Mouse (Mus musculus): ENCODE measurements at regions not wholly inside any gene's neighbourhood (a gene's known extent, or its start where the extent isn't known, plus 50 kb on each side); places are given as distances from the start of the nearest gene placed in this dataset.

DNA sequence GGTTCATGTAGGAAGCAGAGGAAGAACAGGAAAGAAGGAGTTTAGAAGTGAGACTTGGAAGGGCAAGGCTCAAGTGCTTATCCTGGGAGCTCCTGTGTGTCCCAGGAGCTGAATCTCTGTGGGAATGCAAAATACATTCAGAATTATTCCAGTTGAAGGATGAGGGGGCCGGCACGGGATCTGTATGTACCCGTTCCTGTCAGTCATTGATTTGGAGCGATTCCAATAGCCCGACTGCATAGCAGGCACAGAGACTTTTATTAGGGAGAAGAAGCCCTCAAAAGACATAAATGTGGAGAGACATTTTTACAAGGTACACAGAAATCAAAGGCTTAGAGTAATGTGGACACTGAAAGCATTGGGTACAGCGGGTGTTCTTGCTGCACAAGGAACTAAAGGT, 181.8 kb upstream of the Pcsk2 start:
- H3K4me3 ChIP-seq (ENCODE audit: low read depth, low read length) = no peak overlapping the region
- no peak overlapping the region for H3K27ac ChIP-seq (ENCODE audit: low read depth, low read length)
- no peaks in the 10 kb centered on the region for H3K9me3 ChIP-seq (ENCODE audit: control insufficient read depth, low read length)
- H3K4me2 ChIP-seq (replicated peaks; ENCODE audit: low read depth, low read length) = no peak overlapping the region
- DNase-seq (ENCODE audit: low spot score) (no peak), ATAC-seq (ENCODE audit: low FRiP score) (no peak)
- no peaks in the 10 kb centered on the region for H3K27me3 ChIP-seq (ENCODE audit: control insufficient read depth, insufficient read depth, low read length)
- H3K36me3 ChIP-seq (ENCODE audit: control insufficient read depth, insufficient read depth, low read length) = no peaks in the 10 kb centered on the region
- no peaks in the 10 kb centered on the region for H3K4me1 ChIP-seq (replicated peaks; ENCODE audit: control insufficient read depth, insufficient read depth, low read length)
- H3K9ac ChIP-seq (ENCODE audit: low read depth, low read length) = no peak overlapping the region
- 89% methylated on average over 6 of the region's 6 CpGs for WGBS

DNA sequence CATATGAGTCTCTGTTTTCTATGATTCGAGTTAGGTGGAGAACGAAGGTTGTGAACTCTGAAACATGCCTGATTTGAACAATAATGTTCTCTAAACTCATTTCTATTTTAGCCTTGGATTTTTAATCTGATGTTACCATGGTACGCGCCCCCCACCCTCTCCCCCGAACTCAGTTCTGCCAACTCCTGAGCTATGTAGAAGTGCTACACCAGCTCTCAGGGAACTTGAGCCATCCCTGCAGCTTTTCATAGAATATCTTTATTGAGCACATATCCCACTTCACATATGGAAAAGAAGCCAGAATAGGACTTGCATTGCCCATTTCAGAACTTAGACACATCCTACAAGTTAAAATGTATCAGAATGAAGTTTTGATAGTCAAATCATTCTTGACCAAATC, 180.0 kb upstream of the Pcsk2 start:
- 90% methylated on average over 5 of the region's 5 CpGs for WGBS
- no peak overlapping the region for H3K27ac ChIP-seq (ENCODE audit: low read depth, low read length)
- H3K36me3 ChIP-seq (ENCODE audit: control insufficient read depth, insufficient read depth, low read length) = no peaks in the 10 kb centered on the region
- no peaks in the 10 kb centered on the region for H3K27me3 ChIP-seq (ENCODE audit: control insufficient read depth, insufficient read depth, low read length)
- no peaks in the 10 kb centered on the region for H3K4me1 ChIP-seq (replicated peaks; ENCODE audit: control insufficient read depth, insufficient read depth, low read length)
- H3K4me2 ChIP-seq (replicated peaks; ENCODE audit: low read depth, low read length) = no peak overlapping the region
- DNase-seq (ENCODE audit: low spot score) = no peak
- no peak for ATAC-seq (ENCODE audit: low FRiP score)
- no peak overlapping the region for H3K9ac ChIP-seq (ENCODE audit: low read depth, low read length)
- no peak overlapping the region for H3K4me3 ChIP-seq (ENCODE audit: low read depth, low read length)
- H3K9me3 ChIP-seq (ENCODE audit: control insufficient read depth, low read length) = no peaks in the 10 kb centered on the region
